Mouse (Mus musculus) kidney, embryonic 14.5 days (tissue): Measurements from ENCODE around the gene Git2. TPM values are rescaled to one million over a fixed set of nuclear protein-coding genes. Genes with fewer than 3 reads are reported as not detected.

Experiments
- ATAC-seq: fragments of 200-750 bp; cut with Nextera tagmentation; 2 replicates; pipeline ENCODE4 v1.8.0; 2017; ENCODE audit warnings: moderate number of reproducible peaks, mild to moderate bottlenecking, moderate TSS enrichment, moderate library complexity; ENCODE audit not compliant: low FRiP score, low TSS enrichment
- H3K27ac ChIP-seq: fragments of 300-500 bp; sonication (generic); 2 replicates; pipeline ENCODE4 v1.5.1; 2014; ENCODE audit warnings: low read depth, mild to moderate bottlenecking, low read length, moderate library complexity, mixed read lengths
- H3K27me3 ChIP-seq: fragments of 300-500 bp; sonication (generic); 2 replicates; pipeline ENCODE4 v1.6.1; 2014; ENCODE audit warnings: mild to moderate bottlenecking, low read length; ENCODE audit not compliant: control insufficient read depth, insufficient read depth
- H3K36me3 ChIP-seq: fragments of 300-500 bp; sonication (generic); 2 replicates; pipeline ENCODE4 v1.6.1; 2014; ENCODE audit warnings: low read length, mixed read lengths; ENCODE audit not compliant: control insufficient read depth, insufficient read depth
- H3K4me1 ChIP-seq: fragments of 300-500 bp; sonication (generic); 2 replicates; pipeline ENCODE4 v1.6.1; 2014; ENCODE audit warnings: low read length, mixed read lengths; ENCODE audit not compliant: control insufficient read depth, insufficient read depth
- H3K4me2 ChIP-seq: fragments of 300-500 bp; sonication (generic); replicated peaks from 2 replicates; pipeline ENCODE4 v1.6.1; 2014; ENCODE audit warnings: low read depth, mild to moderate bottlenecking, low read length
- H3K4me3 ChIP-seq: fragments of 300-500 bp; sonication (generic); 2 replicates; pipeline ENCODE4 v1.5.1; 2014; ENCODE audit warnings: mild to moderate bottlenecking, low read length
- H3K9ac ChIP-seq: fragments of 300-500 bp; sonication (generic); 2 replicates; pipeline ENCODE4 v1.6.1; 2014; ENCODE audit warnings: low read depth, mild to moderate bottlenecking, low read length, moderate library complexity
- H3K9me3 ChIP-seq: fragments of 300-500 bp; sonication (generic); 2 replicates; pipeline ENCODE4 v1.6.1; 2016; ENCODE audit warnings: low read length; ENCODE audit not compliant: control insufficient read depth
- WGBS: fragments of 180-500 bp; shearing (Covaris S2); extraction: QIAGEN DNeasy Blood & Tissue Kit; methylation state at CpG from one replicate; pipeline ENCODE4 v1.1.7; 2014; 5-methylcytosine and 5-hydroxymethylcytosine counted together
- polyA plus RNA-seq: library from polyadenylated mRNA; unstranded; fragments of >200 nt; fragmentation: Nextera tagmentation; extraction: Ambion mirVana; gene quantifications from 2 replicates; pipeline ENCODE4 v1.2.1, GENCODE M21; 2014

The Git2 gene
- 32.8 and 41.7 TPM in 2 replicates for polyA plus RNA-seq

GRCm38 (mm10) chr5:114775056-114775979 lies at the start of gene Git2:
Gene Git2 (minus strand): TSS chr5:114775517.
- peak within 1 kb of the TSS; percentile 94 for H3K9ac ChIP-seq
- peak within 1 kb of the TSS; percentile 83 for H3K27ac ChIP-seq
- H3K36me3 ChIP-seq: no peaks in the 10 kb centered on the region
- H3K4me1 ChIP-seq: peaks cover 18% of the 10 kb centered on the region
- no peak for ATAC-seq
- H3K27me3 ChIP-seq: no peaks in the 10 kb centered on the region; the same call in 1 of the 2 replicates
- under 1% methylated on average over 58 of the region's 63 CpGs for WGBS
- peak within 1 kb of the TSS; percentile 98 for H3K4me3 ChIP-seq
- H3K4me2 ChIP-seq: peak within 1 kb of the TSS; percentile 71
- H3K9me3 ChIP-seq: no peaks in the 10 kb centered on the region

GRCm38 (mm10) chr5:114824197-114824596 lies 48.9 kb upstream of the Git2 start:
- H3K4me2 ChIP-seq: no peak overlapping the region
- H3K27me3 ChIP-seq: no peaks in the 10 kb centered on the region
- H3K4me3 ChIP-seq: no peak overlapping the region
- H3K4me1 ChIP-seq: no peaks in the 10 kb centered on the region
- H3K9me3 ChIP-seq: peaks cover 7% of the 10 kb centered on the region; the same call in 1 of the 2 replicates
- H3K9ac ChIP-seq: no peak overlapping the region
- WGBS: 23% methylated on average over 9 of the region's 9 CpGs
- no peaks in the 10 kb centered on the region; the same call in 1 of the 2 replicates for H3K36me3 ChIP-seq
- 0 out of 2 replicates have a peak, but pooled peaks have one; percentile 15 for ATAC-seq
- H3K27ac ChIP-seq: no peak overlapping the region

GRCm38 (mm10) chr5:114822796-114823688 lies 47.7 kb upstream of the Git2 start, which contains the start of gene 1500011B03Rik:
Gene 1500011B03Rik (minus strand): TSS chr5:114823468.
- Histone ChIP-seq H3K36me3 (no peaks in the 10 kb centered on the region; the same call in 1 of the 2 replicates), H3K4me2 (peak within 1 kb of the TSS; percentile 35), H3K27ac (no peak within 1 kb of the TSS), H3K4me1 (no peaks in the 10 kb centered on the region), H3K9ac (peak within 1 kb of the TSS; percentile 48), H3K9me3 (peaks cover 7% of the 10 kb centered on the region; the same call in 1 of the 2 replicates), H3K27me3 (no peaks in the 10 kb centered on the region), H3K4me3 (peak within 1 kb of the TSS; percentile 44)
- WGBS: 8% methylated on average over 53 of the region's 53 CpGs
- ATAC-seq: peak; percentile 87

GRCm38 (mm10) chr5:114818124-114818523 lies 42.8 kb upstream of the Git2 start:
- Histone ChIP-seq H3K9ac (no peak overlapping the region), H3K36me3 (no peaks in the 10 kb centered on the region; the same call in 1 of the 2 replicates), H3K4me1 (no peaks in the 10 kb centered on the region), H3K9me3 (peaks cover 7% of the 10 kb centered on the region; the same call in 1 of the 2 replicates), H3K27ac (no peak overlapping the region), H3K4me3 (no peak overlapping the region), H3K27me3 (no peaks in the 10 kb centered on the region), H3K4me2 (no peak overlapping the region)
- WGBS: 57% methylated on average over 10 of the region's 11 CpGs
- no peak for ATAC-seq

GRCm38 (mm10) chr5:114816599-114816998 lies 41.3 kb upstream of the Git2 start:
- Histone ChIP-seq H3K27me3 (no peaks in the 10 kb centered on the region), H3K9me3 (peaks cover 3% of the 10 kb centered on the region; the same call in 1 of the 2 replicates), H3K4me3 (no peak overlapping the region), H3K27ac (no peak overlapping the region), H3K4me1 (no peaks in the 10 kb centered on the region), H3K36me3 (no peaks in the 10 kb centered on the region; the same call in 1 of the 2 replicates), H3K9ac (no peak overlapping the region), H3K4me2 (no peak overlapping the region)
- ATAC-seq: no peak
- WGBS: 56% methylated on average over 6 of the region's 6 CpGs

GRCm38 (mm10) chr5:114813525-114814181 lies 38.3 kb upstream of the Git2 start:
- H3K4me2 ChIP-seq: peak overlapping the region; percentile 52
- WGBS: under 1% methylated on average over 50 of the region's 50 CpGs
- H3K9me3 ChIP-seq: no peaks in the 10 kb centered on the region
- H3K4me1 ChIP-seq: peaks cover 3% of the 10 kb centered on the region; the same call in 1 of the 2 replicates
- H3K36me3 ChIP-seq: peaks cover 14% of the 10 kb centered on the region
- peak overlapping the region; percentile 77 for H3K27ac ChIP-seq
- no peaks in the 10 kb centered on the region for H3K27me3 ChIP-seq
- peak overlapping the region; percentile 82 for H3K9ac ChIP-seq
- peak overlapping the region; percentile 86 for H3K4me3 ChIP-seq
- peak; percentile 95 for ATAC-seq

- H3K9ac ChIP-seq: no peak overlapping the region
- peaks cover 7% of the 10 kb centered on the region; the same call in 1 of the 2 replicates for H3K4me1 ChIP-seq
- no peaks in the 10 kb centered on the region for H3K9me3 ChIP-seq
- no peak for ATAC-seq
- H3K27me3 ChIP-seq: no peaks in the 10 kb centered on the region
- 93% methylated on average over 5 of the region's 5 CpGs for WGBS
- H3K4me3 ChIP-seq: no peak overlapping the region
- no peak overlapping the region for H3K4me2 ChIP-seq
- H3K27ac ChIP-seq: 0 out of 2 replicates have a peak overlapping the region, but pooled peaks have one; percentile 2
- H3K36me3 ChIP-seq: peaks cover 42% of the 10 kb centered on the region
Observed at GRCm38 (mm10) chr5:114809826-114810225, 34.5 kb upstream of the Git2 start.

- H3K4me1 ChIP-seq: peaks cover 7% of the 10 kb centered on the region; the same call in 1 of the 2 replicates
Observed at GRCm38 (mm10) chr5:114809181-114809756, 34.0 kb upstream of the Git2 start.

More at GRCm38 (mm10) chr5:114809181-114809756, 34.0 kb upstream of the Git2 start:
- H3K9ac ChIP-seq: no peak overlapping the region
- H3K27me3 ChIP-seq: no peaks in the 10 kb centered on the region
- no peak for ATAC-seq
- H3K27ac ChIP-seq: 0 out of 2 replicates have a peak overlapping the region, but pooled peaks have one; percentile 2
- 84% methylated on average over 10 of the region's 10 CpGs for WGBS
- no peaks in the 10 kb centered on the region for H3K9me3 ChIP-seq
- H3K4me3 ChIP-seq: no peak overlapping the region
- H3K36me3 ChIP-seq: peaks cover 48% of the 10 kb centered on the region
- no peak overlapping the region for H3K4me2 ChIP-seq
